Mouse (Mus musculus): ENCODE results near the gene Ccdc88c.

Gene Ccdc88c

GRCm38 (mm10) chr12:101028954-101029731, at the start of gene Ccdc88c:
Ccdc88c (minus strand) TSS chr12:101029056.
- peak; percentile 83 for DNase-seq

- DNase-seq = no peak
Observed at GRCm38 (mm10) chr12:101077955-101078354, 49.1 kb upstream of the Ccdc88c start.

GRCm38 (mm10) chr12:101075433-101075832, 46.6 kb upstream of the Ccdc88c start:
- DNase-seq = no peak

GRCm38 (mm10) chr12:101074821-101075429, 46.1 kb upstream of the Ccdc88c start:
- DNase-seq = no peak

DNA sequence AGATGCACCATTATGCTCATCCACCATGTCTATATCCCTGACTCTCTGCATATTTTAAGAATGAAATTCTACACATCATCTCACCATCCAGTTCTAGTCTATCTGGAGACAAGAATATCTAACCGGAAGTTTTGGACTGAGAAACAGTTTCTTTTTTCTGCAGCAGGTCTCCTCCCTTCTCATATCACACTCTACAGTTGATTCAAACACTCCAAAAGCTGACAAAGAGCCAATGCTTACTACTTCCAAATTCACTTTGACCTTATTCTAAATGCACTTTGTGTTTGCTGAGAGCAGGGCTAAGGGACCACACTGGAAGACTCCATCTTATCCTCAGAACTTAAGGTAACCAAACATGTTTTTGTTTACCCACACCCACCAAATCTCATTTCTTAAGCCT, 41.0 kb upstream of the Ccdc88c start:
- DNase-seq = no peak

DNA sequence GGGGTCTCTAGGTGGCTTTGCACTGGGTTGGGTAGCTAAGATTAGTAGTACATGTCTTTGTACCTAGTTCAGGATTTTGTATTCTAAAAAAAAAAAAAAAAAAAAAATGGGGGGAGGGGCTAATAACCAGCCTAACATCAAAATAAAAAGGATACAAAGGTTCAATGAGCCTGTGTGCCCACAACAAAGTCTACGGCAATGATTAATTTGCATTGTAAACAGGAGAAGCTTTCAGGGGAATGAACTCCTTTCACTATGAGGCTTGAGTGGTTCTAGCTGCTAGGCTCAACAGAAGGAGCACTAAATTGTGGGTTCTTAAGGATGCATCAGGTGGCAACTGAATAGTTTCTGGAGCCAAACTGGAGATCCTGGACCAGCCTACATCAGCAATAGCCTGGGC, 37.5 kb upstream of the Ccdc88c start:
- DNase-seq = no peak

DNA sequence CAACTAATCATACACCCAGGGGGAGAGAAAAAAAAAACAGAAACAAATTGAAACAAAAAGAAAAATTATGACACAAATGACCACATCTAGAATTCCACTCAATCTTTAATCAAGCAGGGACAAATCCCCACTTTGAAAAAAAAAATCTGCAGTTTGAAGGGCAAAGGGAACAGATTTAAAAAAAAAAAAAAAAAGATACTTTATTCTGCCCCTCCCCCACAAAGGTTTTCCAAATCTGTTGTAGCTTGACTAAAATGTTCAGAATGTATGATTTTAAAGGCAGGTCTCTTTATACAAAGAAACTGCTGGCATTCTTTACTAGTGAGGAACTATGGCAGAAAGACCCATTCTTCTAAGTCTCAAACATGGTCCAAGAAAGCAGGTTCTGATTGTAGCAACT, 11.1 kb upstream of the Ccdc88c start:
- no peak for DNase-seq

- no peak for DNase-seq
Observed at GRCm38 (mm10) chr12:101028247-101028953, 456 bp downstream of the Ccdc88c start.

DNA sequence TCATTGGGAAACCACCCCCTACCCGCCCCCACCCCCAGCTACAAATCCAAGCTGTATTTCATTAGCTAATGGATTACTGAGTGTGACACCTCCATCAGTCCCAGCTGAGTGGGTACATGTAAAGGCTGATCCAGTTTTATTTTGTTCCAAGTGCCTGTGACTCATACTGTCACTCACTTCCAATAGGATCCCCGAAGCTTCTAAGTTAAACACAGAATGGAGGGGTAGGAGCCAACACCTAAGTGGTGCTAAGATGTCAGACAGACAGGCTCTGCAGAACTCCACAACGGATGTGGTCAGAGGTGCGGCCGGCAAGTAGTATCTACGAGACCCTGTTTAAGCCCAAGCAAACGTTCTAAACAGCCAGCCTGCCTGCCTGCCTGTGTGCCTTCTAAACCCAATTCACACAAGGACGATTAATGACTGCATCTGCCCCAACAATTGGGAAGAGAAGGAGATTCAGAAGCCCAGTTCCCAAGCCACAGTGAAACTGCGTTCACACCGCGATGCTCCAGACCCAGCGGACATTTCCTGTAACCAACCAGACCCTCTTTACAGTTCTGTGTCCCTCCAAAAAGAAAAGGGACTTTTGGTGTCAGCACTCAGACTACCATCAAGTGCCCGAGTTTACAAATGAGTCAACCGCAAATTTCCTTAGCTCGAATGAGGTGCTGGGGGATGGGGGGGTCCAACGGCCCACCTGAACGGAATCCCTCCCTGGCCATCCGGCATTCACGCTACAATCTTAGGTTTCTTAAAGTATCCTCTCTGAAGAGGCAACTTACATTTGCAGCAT, 1.2 kb downstream of the Ccdc88c start:
- peak; percentile 11 for DNase-seq

GRCm38 (mm10) chr12:101026946-101027345, 1.9 kb downstream of the Ccdc88c start:
- DNase-seq = peak; percentile 50

GRCm38 (mm10) chr12:101026518-101026917, 2.3 kb downstream of the Ccdc88c start:
- DNase-seq = peak; percentile 11

DNA sequence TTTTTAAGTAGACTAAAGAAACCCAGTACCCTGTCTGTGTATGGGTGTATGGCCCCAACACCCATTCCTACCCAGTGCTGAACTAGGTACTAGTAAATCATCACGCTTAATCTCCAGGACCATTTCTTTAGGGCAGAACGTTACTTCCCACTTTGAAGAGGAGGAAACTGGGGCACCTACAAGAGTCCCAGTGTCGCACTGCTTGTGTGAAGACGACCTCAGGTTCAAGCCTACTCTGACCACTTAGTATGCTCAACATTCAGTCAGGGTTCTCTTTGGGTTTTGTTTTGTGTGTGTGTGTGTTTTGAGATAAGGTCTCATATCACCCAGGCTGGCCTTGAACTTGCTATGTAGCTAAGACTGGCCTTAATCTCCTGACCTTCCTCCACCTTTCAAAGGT, 2.8 kb downstream of the Ccdc88c start:
- peak; percentile 2 for DNase-seq

GRCm38 (mm10) chr12:101025379-101025778, 3.5 kb downstream of the Ccdc88c start:
- DNase-seq = peak; percentile 5

DNA sequence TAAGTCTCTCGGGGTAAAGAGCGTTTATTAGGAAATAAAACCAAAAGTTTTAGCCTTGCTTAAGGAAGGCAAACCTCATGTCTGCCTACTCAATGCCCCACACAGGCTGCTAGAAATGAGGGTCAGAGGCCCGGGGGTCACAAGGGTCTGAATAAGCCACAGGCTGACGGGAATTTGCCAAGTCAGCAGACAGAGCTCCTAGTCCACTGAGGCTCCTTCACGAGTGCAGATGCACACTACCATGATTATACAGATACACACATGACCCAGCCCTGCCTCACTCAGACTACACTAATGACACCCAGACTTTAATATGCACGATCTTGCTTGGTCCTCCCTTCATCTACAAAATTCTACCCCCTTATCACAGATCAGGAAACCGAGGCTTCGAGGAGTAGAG, 4.0 kb downstream of the Ccdc88c start:
- DNase-seq = peak; percentile 2

DNA sequence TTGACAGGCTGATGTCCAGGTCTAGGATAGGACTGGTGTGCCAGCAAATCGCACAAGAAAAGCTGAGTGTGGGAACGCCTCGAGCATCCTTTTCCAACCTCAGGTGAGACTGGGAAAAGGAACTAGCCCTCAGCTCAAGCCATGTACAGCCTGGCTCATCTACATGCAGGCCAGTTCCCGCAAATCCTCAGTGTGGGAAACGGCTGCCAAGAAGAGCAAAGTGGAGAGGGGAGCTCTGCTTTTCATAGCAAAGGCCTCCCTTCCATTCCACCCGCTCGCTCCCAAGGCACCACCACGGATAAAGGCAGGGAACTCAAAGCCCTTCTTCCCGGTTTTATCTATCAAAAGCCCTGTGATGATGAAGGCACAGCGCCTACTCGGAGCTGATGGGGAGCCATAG, 5.7 kb downstream of the Ccdc88c start:
- peak; percentile 5 for DNase-seq

DNA sequence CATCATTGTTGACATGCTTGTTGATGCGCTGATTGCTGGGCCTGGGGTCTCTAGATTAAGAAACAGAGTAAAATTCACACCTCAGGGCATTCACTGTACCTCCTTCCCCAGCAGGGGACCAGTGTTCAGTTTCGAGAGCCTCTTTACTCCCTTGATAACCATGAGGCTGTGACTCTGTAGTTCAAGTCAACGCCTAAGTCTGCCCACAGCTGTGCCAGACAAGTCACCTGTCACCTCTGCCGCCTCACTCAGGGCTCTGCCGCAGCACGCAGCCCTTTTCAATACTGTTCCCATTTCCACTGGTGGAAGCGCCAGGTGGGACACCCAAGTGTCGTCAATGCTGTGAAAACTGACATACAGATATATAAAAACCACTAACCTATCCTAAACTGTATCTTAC, 6.5 kb downstream of the Ccdc88c start:
- DNase-seq = peak; percentile 1

DNA sequence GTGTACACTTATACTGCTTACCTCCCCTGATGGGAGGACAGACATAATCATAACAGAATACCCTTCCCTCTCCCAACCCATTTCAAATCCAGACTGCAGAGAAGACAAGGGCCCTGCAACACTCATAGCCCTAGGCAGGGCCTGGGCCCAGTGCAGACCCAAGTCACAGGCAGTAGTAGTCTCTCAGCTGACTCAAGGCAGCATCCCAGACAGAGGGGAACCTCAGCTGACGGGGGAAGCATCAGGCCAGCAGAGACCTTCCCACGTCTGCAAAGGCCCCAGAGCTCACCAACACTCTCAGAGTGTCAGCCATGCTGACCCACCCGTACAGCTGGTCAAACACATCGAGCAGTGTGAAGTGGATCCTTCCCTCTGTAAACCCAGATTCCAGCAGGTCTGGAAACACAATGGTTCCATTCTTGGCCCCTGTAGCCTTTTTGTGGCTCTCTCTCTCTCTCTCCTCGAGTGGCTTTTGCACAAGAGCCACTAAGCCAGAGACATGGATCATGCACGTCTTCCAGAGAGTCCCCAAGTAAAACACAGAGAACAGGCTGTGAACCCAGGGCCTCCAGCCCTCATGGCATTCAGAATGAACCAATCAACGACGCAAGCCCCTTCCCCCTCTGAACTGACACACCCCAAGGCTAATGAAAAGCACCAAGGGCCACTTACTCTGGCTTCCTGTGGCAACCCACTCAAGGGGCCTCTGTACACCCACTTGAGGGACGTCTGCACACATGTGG, 7.2 kb downstream of the Ccdc88c start:
- DNase-seq = peak; percentile 1

DNA sequence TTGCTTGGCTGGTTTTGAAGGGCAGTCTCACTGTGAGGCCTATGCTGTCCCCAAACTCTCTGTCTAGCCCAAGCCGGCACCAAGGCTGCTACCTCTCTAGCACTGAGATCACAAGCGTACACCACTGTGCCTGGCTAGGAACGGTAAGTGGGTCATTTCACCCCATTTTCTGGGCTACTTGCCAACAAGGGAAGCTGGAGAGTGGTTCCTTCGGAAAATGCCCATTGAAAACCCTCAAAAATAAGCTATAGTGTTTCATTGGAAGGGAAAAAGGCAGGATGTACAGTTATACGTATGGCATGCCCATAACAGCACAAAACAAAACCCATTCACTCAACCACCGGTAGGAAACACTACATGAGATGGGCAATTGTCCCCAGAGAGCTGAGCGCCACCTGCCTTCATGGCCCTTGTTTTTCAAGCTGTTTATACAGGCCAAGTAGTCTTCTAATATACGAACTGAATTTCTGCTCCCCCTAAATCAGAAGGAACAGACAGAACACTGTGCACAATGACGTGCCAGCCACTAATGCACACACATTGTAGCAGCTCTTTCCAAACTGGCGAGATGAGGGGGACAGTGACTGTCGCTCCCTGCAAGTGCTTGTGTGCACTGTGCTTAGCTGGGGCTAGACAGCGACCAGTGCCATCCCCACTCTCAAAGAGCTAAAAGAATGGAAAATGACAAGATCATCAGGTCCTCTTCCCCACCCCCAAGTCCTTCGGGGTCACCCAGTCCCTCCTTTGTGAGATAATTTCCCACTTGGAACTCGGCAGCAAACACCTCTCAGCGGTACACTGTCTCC, 8.4 kb downstream of the Ccdc88c start:
- DNase-seq = peak; percentile 5

DNA sequence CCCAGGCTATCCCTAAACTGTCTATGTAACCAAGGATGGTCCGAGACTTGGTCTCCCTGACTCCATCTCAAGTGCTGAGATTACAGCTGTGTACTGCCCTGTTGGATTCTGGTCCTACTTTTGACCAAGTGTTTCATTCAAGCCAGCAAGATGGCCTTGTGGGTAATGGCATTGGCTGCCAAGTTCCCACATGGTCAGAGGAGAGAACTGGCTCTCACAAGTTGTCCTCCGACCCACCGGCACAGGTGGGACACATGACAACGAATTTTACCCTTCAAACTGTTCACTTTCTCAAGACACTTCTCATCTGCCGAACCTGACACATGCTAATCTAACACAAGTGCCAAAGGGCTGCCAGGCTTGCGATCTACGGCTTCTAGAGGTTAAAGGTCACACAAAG, 9.4 kb downstream of the Ccdc88c start:
- DNase-seq = peak; percentile 0

GRCm38 (mm10) chr12:101019031-101019430, 9.8 kb downstream of the Ccdc88c start:
- DNase-seq = peak; percentile 1

GRCm38 (mm10) chr12:101017971-101018371, 10.9 kb downstream of the Ccdc88c start:
- no peak for DNase-seq
